Comparison of ENCODE assay signal across 25 mouse cellular contexts in genomic region chr2:93760389-93760788, GRCm38 (mm10).
"Had no signal": no experiment of that assay in that cellular context is flagged by ENCODE, and none has a peak within 500 bp of the region (broad histone marks: within the 10 kb centered on the region; RNA-seq: fewer than 3 reads in every experiment).

No protein-coding gene starts in this region.

- H3K4me1 ChIP-seq: forebrain, embryonic 15.5 days had no signal

- DNase-seq: cerebellum, adult 9-10 months; cerebellum, adult 9-11 months; cerebellum, postnatal 10 days; cerebellum, postnatal 14 days; cerebellum, postnatal 25 days; embryo, embryonic 11 days; forebrain, postnatal 0 days; gastrocnemius, adult 2 months; gastrocnemius, postnatal 10 days; gastrocnemius, postnatal 14 days; gastrocnemius, postnatal 25 days; gastrocnemius, postnatal 36 days; heart, adult 11 months; heart, adult 18-20 months; heart, adult 2 months had no signal

- H3K4me3 ChIP-seq: embryonic facial prominence, embryonic 10.5 days; embryonic facial prominence, embryonic 12.5 days; embryonic facial prominence, embryonic 13.5 days; embryonic facial prominence, embryonic 15.5 days; erythroblast, embryonic 14.5 days; forebrain, embryonic 10.5 days; forebrain, embryonic 12.5 days; forebrain, embryonic 13.5 days; forebrain, embryonic 15.5 days; gastrocnemius, adult 2 months; heart, adult 2 months; heart, embryonic 10.5 days had no signal

- H3K9me3 ChIP-seq: embryonic facial prominence, embryonic 10.5 days; embryonic facial prominence, embryonic 12.5 days; embryonic facial prominence, embryonic 13.5 days; embryonic facial prominence, embryonic 15.5 days; forebrain, embryonic 10.5 days; forebrain, embryonic 12.5 days; forebrain, embryonic 13.5 days; forebrain, embryonic 15.5 days; heart, embryonic 10.5 days had no signal

- H3K27me3 ChIP-seq: embryonic facial prominence, embryonic 12.5 days; embryonic facial prominence, embryonic 13.5 days; embryonic facial prominence, embryonic 15.5 days; forebrain, embryonic 12.5 days; forebrain, embryonic 13.5 days; forebrain, embryonic 15.5 days had no signal

- H3K9ac ChIP-seq: embryonic facial prominence, embryonic 12.5 days; embryonic facial prominence, embryonic 13.5 days; embryonic facial prominence, embryonic 15.5 days; forebrain, embryonic 12.5 days; forebrain, embryonic 13.5 days; forebrain, embryonic 15.5 days; forebrain, postnatal 0 days had no signal

- H3K27ac ChIP-seq: embryonic facial prominence, embryonic 10.5 days; embryonic facial prominence, embryonic 12.5 days; embryonic facial prominence, embryonic 13.5 days; embryonic facial prominence, embryonic 15.5 days; forebrain, embryonic 10.5 days; forebrain, embryonic 12.5 days; forebrain, embryonic 13.5 days; forebrain, embryonic 15.5 days; gastrocnemius, adult 2 months; heart, adult 2 months; heart, embryonic 10.5 days had no signal

- H3K4me2 ChIP-seq: embryonic facial prominence, embryonic 12.5 days; embryonic facial prominence, embryonic 13.5 days; embryonic facial prominence, embryonic 15.5 days; forebrain, embryonic 12.5 days; forebrain, embryonic 13.5 days; forebrain, embryonic 15.5 days had no signal
